Mouse (Mus musculus) urinary bladder, adult 18-20 months (tissue): ENCODE measurements around the gene Ppp1r15b.
A peak's percentile ranks its signal among the peaks of the same experiment; 100 is the strongest.

Source experiments
- DNase-seq, 2 experiments: peaks; one replicate each; pipeline ENCODE4 v3.0.0; 2022; ENCODE audit warnings: low spot score in 2 of 2, mixed read lengths in 2 of 2

The Ppp1r15b gene

GRCm38 (mm10) chr1:133130638-133131560 is at the start of gene Ppp1r15b:
Gene Ppp1r15b (plus strand): TSS chr1:133131143.
- peak; percentile 92 to 100 for DNase-seq

- no peak for DNase-seq
Measured at GRCm38 (mm10) chr1:133083003-133083546, 47.9 kb upstream of the Ppp1r15b start.

GRCm38 (mm10) chr1:133083942-133084625 is 46.9 kb upstream of the Ppp1r15b start:
- DNase-seq = peak in 1 of 2 experiments; percentile 62

- DNase-seq = no peak
Measured at GRCm38 (mm10) chr1:133084708-133085416, 46.1 kb upstream of the Ppp1r15b start.

GRCm38 (mm10) chr1:133085417-133085742 is 45.6 kb upstream of the Ppp1r15b start:
- DNase-seq = no peak

- no peak for DNase-seq
Measured at GRCm38 (mm10) chr1:133086804-133087203, 44.1 kb upstream of the Ppp1r15b start.

- no peak for DNase-seq
Measured at GRCm38 (mm10) chr1:133087206-133087905, 43.6 kb upstream of the Ppp1r15b start.

- no peak for DNase-seq
Measured at GRCm38 (mm10) chr1:133088196-133088595, 42.7 kb upstream of the Ppp1r15b start.

- DNase-seq = no peak
Measured at GRCm38 (mm10) chr1:133089415-133089814, 41.5 kb upstream of the Ppp1r15b start.

GRCm38 (mm10) chr1:133090641-133091040 is 40.3 kb upstream of the Ppp1r15b start:
- DNase-seq = peak; percentile 69 to 86

GRCm38 (mm10) chr1:133091483-133091882 is 39.5 kb upstream of the Ppp1r15b start:
- no peak for DNase-seq

GRCm38 (mm10) chr1:133093719-133094118 is 37.2 kb upstream of the Ppp1r15b start:
- DNase-seq = no peak

GRCm38 (mm10) chr1:133100980-133101798 is 29.8 kb upstream of the Ppp1r15b start:
- peak; percentile 51 to 68 for DNase-seq

GRCm38 (mm10) chr1:133102108-133102507 is 28.8 kb upstream of the Ppp1r15b start:
- DNase-seq = no peak

GRCm38 (mm10) chr1:133103315-133103714 is 27.6 kb upstream of the Ppp1r15b start:
- no peak for DNase-seq

- DNase-seq = no peak
Measured at GRCm38 (mm10) chr1:133103871-133104270, 27.1 kb upstream of the Ppp1r15b start.

GRCm38 (mm10) chr1:133116108-133116507 is 14.8 kb upstream of the Ppp1r15b start:
- no peak for DNase-seq

GRCm38 (mm10) chr1:133118127-133118526 is 12.8 kb upstream of the Ppp1r15b start:
- no peak for DNase-seq

GRCm38 (mm10) chr1:133118844-133119243 is 12.1 kb upstream of the Ppp1r15b start:
- no peak for DNase-seq

- DNase-seq = no peak
Measured at GRCm38 (mm10) chr1:133119931-133120712, 10.8 kb upstream of the Ppp1r15b start.
